Mouse (Mus musculus) right cerebral cortex, postnatal 4 days (tissue): Measurements from ENCODE around the gene Wdr70.

Source experiments
- DNase-seq: peaks from one replicate; pipeline ENCODE4 v3.0.0-alpha.2; 2022

Gene Wdr70

DNA sequence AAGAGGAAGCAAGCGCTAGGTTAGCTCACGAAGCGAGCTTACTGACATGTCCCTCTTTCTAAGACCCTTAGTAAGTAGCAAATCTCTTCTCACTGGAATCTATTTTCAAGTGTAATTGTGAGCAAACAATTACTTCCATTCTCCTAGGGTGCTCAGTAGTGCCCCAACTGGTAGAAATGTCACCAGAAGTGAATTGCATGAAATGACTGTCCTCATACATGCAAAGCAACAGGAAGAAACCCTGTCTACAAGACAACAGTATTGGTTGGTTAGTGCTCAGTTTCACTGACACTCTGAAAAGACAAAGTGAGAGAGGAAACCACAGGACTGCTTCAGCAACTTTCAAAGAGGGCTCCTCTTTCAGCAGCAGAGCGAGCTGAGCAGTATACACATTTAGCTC is 173.6 kb downstream of the Wdr70 start:
- no peak for DNase-seq

DNA sequence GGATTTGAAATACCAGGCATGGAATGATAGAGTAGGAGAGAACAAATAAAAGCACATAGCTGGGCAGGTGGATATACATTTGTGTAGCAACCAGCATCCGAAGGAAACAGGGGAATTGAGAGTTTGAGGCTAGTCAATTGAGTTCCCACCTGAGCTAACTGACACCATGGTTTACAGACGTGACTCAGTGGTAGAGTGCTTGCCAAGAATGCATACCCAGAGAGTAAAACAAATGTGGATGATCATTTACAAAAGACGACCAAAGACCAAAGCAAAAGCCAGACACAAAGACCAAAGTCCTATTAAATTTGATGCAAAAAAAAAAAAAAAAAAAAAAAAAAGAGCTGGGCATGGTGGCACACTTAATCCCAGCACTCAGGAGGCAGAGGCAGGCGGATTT is 175.7 kb downstream of the Wdr70 start:
- no peak for DNase-seq

- DNase-seq = no peak
Measured at GRCm38 (mm10) chr15:7922291-7923037, 176.5 kb downstream of the Wdr70 start.

GRCm38 (mm10) chr15:7921124-7921523 is 177.9 kb downstream of the Wdr70 start:
- DNase-seq = no peak

- DNase-seq = no peak
Measured at GRCm38 (mm10) chr15:7906491-7907035, 192.4 kb downstream of the Wdr70 start.

GRCm38 (mm10) chr15:7899286-7899685 is 199.7 kb downstream of the Wdr70 start:
- no peak for DNase-seq

DNA sequence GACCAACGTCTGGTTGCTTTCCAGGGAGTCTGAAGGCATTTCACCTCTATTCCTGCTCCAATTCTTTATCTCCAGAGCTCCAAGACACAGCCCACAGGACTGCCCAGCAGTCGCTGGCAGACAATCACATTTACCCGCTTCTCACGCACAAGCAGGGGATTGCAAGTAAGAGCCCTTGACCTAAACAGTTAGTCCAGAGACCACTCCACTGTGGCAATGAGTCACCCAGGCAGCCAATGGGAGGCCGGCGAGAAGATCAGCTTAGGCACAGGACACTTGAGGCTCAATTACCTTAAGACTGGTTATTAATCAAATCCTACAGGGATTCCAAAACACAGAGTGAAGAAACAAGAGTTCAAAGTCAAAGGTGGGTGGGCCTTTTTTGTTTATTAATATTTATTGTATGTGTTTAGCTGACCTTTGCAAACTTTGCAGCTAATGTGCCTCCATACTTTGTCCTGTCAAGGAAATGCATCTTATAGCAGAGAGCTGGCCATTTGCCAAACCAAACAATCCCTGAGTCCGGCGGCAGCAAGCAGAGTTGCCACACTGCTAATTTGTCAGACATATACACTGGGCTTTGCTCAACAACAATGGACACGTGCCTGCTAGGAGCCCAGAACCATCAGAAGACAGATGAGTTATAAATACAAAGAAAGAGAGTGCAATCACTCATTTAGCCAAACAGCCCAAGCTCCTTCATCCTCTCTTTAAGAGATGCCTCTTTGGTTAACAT is 207.3 kb downstream of the Wdr70 start:
- DNase-seq = no peak

GRCm38 (mm10) chr15:7890286-7890685 is 208.7 kb downstream of the Wdr70 start:
- DNase-seq = no peak

DNA sequence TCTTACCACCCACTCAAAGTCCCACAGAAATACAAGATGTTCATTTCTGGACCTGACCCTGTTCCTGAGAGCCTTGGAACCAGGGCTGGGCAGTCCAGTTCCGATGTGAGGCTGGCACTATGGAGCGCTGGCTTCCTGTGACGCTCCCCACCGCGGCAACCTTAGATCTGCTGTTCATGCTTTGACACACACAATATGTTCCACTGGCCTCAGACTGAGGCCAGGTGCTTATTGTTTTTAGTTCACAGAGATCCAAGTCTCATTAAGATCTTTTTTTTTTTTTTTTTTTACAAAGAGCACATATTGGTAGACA is 209.7 kb downstream of the Wdr70 start:
- DNase-seq = no peak

DNA sequence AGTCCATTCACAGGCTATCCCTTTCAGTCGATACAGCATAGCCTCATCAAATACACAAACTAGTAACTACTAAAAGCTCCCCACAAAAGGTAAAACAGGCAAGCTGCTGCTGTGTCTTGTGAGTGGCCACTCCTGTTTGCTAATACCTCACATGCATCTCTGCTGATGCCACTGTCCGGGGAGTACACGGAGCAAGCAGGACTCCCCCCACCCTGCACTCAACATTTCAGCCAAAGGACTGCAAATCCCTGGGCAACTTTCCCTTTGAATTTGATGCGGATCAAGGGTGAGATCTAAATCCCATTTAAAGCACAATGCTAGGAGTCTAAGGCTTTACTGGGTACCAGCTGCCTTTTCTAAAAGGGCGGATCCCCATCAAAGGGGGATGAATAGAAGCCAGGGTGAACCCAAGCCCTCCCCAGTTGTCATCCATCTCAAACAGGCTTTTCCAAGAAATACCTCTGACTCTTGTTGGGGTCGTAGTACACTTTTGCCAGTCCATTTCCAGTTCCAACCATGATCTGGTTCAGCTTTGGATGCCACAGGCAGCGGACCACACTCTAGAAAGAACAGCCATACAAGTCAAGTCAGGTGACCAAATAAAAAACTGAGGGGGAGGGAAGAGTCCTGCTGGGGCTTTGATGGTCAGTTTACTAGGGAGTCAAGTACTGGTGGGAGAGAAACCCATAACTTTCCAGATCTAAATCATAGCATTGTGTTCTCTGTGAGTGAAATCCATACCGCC is 210.2 kb downstream of the Wdr70 start:
- DNase-seq = no peak

- DNase-seq = no peak
Measured at GRCm38 (mm10) chr15:7886591-7886990, 212.4 kb downstream of the Wdr70 start.

DNA sequence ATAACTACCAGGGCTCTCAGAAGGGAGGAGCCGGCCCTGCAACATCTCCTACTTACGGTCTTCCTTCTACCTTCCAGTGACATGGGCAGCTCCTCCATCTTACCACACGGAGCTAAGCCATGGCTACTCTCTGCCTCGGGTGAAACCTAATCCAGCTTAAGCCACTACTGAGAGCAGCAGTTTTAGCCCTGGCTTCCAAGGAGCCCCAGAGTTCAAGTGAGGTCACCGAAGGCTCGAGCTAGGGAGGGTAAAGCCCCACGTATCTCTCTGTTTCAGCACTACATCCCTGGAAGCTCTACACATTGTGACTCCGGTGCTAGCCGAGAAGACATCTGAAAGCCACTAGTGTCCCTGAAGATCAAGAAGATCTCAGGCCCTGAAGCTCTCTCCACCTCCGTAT is 213.9 kb downstream of the Wdr70 start:
- DNase-seq = no peak

DNA sequence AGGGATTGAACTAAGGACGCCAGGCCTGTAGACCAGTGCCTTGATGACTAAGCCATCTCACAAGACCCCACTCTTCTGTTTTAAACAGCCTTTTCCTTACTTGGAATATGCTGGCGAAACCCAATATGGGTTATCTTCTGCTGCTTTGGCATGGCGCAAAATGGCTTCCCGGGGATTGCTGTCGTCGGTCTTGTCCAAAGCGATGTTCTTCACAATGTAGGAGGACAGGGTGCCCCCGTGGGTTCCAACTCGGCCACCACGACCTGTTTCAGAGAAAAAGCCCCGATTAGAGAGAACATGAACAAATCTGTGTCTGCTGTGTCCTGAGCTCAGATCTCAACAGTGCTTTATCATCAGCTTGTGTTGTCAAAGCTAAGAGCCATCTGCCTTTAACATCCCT is 214.8 kb downstream of the Wdr70 start:
- no peak for DNase-seq

DNA sequence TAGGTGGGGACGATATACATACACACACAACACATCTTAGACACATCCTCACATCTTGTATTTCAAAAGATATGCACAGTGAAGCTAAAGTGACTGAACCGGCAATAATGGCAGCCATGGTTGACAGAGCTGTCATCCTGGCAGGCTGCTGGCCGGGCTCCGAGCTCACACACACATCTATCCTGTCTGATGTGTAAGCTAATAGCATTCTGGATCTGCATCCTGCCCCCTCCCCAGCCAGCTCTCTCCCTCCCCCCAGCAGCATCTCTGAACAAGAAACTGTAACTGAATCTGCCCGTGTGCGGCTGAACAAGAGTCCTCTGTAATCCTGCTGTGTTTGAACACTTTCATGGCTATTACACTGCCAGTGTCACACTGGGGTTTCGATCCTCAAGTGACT is 219.1 kb downstream of the Wdr70 start:
- DNase-seq = no peak

DNA sequence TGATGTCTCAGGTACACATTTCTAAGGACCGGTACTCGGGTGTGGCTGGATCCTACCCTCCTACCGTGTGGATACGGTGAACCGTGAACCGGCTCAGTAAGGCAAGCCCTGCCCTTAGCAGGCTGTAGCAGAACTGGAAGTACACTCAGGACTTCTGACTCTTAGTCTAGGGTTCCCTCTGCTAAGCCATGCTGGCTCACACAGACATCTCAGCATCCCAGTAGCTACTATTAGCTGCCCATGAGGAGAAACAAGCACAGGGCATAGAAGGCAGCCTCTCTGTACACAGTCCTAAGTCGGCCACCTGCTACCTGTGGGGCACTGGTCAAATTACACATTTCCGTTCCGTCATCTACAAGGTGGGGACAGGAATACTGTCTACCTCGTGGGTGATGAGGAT is 220.1 kb downstream of the Wdr70 start:
- DNase-seq = no peak

DNA sequence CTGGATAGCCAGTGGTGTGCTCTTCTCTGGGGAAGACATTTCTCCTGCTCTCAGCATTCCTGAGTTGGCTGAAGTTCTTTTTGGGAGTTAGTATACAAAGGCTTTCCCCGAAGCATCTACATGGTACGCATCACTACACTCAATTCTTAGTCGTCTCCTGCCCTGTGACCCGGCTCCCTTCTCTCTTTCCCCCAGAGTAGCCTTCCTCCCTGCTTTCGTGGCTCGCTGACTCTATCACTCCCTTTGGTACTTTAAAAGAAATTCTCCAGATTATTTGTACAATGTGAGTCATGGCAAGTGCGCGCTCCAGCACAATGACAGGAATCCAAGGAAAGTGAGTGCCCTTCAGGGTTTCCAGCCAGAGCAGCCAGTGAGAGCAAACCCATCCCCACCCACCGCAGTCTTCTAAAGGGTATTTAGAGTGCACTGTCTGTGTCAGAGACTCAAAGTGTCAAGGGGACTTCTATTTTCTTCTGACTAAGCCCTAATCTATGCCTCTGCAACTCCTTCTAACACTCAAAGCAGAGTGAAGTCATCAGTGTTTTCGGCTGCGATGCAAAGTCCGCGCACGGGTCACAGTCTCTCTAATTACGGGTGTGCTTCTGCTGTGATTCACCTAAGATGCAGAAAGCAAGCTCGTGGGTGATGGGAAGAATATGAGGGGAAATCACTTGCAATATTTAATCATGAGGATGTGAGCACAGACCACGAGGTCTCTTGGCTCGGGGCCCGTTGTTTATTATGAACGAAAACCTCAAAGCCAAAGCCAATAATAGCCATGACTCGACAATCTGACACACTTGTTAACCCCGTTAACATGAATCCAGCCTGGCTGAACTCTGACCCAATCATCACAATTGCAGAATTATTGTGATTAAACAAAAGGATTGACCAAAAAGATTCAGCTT is 221.2 kb downstream of the Wdr70 start:
- DNase-seq = no peak

DNA sequence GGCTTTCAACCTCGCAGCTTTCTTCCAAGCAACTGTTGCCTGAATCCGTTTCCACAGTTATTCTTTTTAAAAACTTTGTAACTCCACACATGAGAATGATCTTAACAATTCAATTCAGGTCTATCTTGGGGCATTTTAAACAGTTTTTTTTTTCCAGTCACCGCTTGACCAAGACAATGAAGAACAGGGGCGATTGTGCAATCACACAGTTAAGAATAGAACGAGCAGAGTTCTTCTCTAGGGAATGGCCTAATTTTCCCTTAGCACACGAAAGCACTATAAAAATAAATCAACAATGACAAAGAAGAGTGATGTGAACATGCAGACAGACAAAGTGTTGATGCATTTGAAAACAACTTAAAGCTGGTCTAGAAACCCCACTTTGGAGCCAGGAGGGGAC is 223.1 kb downstream of the Wdr70 start:
- no peak for DNase-seq

GRCm38 (mm10) chr15:7872473-7872872 is 226.5 kb downstream of the Wdr70 start:
- no peak for DNase-seq

- no peak for DNase-seq
Measured at GRCm38 (mm10) chr15:7865305-7865704, 233.7 kb downstream of the Wdr70 start.

- no peak for DNase-seq
Measured at GRCm38 (mm10) chr15:7863328-7863727, 235.7 kb downstream of the Wdr70 start.

DNA sequence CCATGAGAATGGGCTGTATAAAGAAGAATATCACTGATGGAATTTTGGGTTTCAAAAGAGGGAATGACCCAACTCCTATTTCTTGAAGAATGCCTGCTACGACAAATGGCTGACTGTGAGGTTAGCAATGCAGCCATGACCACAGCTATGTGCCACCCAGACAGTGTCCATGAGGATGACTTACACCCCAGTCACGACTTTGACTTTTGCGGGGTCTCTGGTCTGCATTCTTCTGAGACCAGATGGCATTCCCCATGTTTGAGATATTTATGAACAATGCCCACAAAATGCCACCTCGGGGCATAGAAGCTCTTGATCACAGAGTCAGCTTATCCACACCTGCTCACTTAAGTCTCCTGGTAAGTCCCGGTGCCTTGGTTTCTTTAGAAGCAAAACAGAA is 236.1 kb downstream of the Wdr70 start:
- no peak for DNase-seq

DNA sequence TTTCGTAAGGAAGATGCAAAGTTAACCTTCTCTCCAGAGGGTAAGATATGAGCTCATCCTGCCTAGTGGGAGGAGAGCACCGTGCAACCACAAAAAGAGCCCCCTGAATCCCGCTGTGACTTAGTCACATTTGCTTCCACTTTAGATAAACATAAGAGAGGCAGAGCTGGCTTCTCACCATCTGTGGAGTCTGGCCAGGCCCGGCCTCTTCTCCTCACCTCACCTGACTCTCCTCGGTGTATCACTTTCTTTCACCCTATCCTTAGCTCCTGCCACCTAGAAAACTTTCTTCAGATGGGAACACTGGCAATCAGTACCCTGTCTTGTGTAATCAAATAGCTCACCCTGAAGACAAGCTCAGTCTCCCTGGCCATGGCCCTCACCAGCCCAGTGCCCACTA is 240.2 kb downstream of the Wdr70 start:
- no peak for DNase-seq

DNA sequence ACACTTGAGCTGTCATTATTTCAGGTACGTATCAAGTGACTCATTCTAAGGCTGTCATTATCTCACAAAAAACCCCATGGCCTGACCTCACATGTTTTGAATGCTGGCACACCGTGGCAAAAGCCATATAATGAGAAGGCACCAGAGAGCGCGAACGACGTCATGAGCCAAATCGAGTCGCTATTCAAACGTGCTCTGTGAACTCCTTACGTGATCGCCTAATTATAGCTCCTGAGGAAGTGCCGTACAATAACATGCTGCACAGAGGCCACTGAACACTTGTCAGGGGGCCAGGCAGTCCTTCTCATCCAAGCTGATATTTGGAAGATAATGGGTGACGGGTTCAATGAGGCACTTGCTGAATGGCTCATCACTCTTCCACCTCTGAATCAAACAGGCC is 241.6 kb downstream of the Wdr70 start:
- DNase-seq = no peak
